Mouse (Mus musculus) layer of hippocampus, adult 8-10 months (tissue): ENCODE results near the gene Smim4. TPM values are rescaled to one million over a fixed set of nuclear protein-coding genes. Genes with fewer than 3 reads are reported as not detected.

Experiments
- DNase-seq, 2 experiments: peaks; one replicate each; pipeline ENCODE4 v3.0.0; 2022; ENCODE audit warnings: low spot score in 2 of 2
- total RNA-seq, 4 experiments: library from RNA; stranded (reverse); gene quantifications; 2 replicates each; pipeline ENCODE4 v1.2.4; 2022

Gene Smim4
- total RNA-seq, 4 experiments from 2014 or later = 19.5 to 43.1 (median 26.7) TPM

GRCm38 (mm10) chr14:31125106-31126075 lies 3.4 kb downstream of the Smim4 start:
- DNase-seq = no peak

- no peak for DNase-seq
These were observed 13.2 kb downstream of the Smim4 start for GRCm38 (mm10) chr14:31115522-31115921.

- DNase-seq = no peak
These were observed 14.7 kb downstream of the Smim4 start for GRCm38 (mm10) chr14:31114011-31114410.

- DNase-seq = no peak
These were observed 16.6 kb downstream of the Smim4 start for GRCm38 (mm10) chr14:31112187-31112586.

- no peak for DNase-seq
These were observed 18.1 kb downstream of the Smim4 start for GRCm38 (mm10) chr14:31110613-31111012.

- no peak for DNase-seq
These were observed 23.6 kb downstream of the Smim4 start for GRCm38 (mm10) chr14:31105156-31105555.

- no peak for DNase-seq
These were observed 38.8 kb downstream of the Smim4 start for GRCm38 (mm10) chr14:31089918-31090317.

- no peak for DNase-seq
These were observed 40.2 kb downstream of the Smim4 start for GRCm38 (mm10) chr14:31088515-31088914.

- no peak for DNase-seq
These were observed 41.3 kb downstream of the Smim4 start for GRCm38 (mm10) chr14:31087433-31087832.

- no peak for DNase-seq
These were observed 47.6 kb downstream of the Smim4 start for GRCm38 (mm10) chr14:31081147-31081546.

GRCm38 (mm10) chr14:31079313-31080028 lies 49.3 kb downstream of the Smim4 start:
- DNase-seq = no peak

- DNase-seq = no peak
These were observed 50.1 kb downstream of the Smim4 start for GRCm38 (mm10) chr14:31078597-31079208.

- DNase-seq = no peak
These were observed 59.5 kb downstream of the Smim4 start for GRCm38 (mm10) chr14:31069086-31069733.

GRCm38 (mm10) chr14:31062277-31062676 lies 66.5 kb downstream of the Smim4 start:
- no peak for DNase-seq

- no peak for DNase-seq
These were observed 82.9 kb downstream of the Smim4 start for GRCm38 (mm10) chr14:31045817-31046216.

- no peak for DNase-seq
These were observed 83.5 kb downstream of the Smim4 start for GRCm38 (mm10) chr14:31045296-31045695.

Other genes starting within 250 kb of the Smim4 start
- gene Mustn1, start 249.8 kb downstream of the Smim4 start, total RNA-seq = 1 to 10 TPM; 1.3 to 3.1 (median 1.8) TPM
- under 1 TPM in 1 of 4 experiments, not detected in 3; 0.25 TPM for gene Itih4, start 242.5 kb downstream of the Smim4 start, total RNA-seq
- gene Itih3, start 205.2 kb downstream of the Smim4 start, total RNA-seq = 10 to 100 TPM; 28.0 to 46.6 (median 34.7) TPM
- gene Itih1, start 185.7 kb downstream of the Smim4 start, total RNA-seq = not detected
- 10 to 100 TPM; 18.8 to 21.9 (median 20.0) TPM for gene Nek4, start 177.6 kb downstream of the Smim4 start, total RNA-seq
- 10 to 100 TPM; 41.3 to 55.0 (median 48.5) TPM for gene Glt8d1, start 127.6 kb downstream of the Smim4 start, total RNA-seq
- 100 to 1,000 TPM; 150 to 171 (median 167) TPM for gene Spcs1, start 127.3 kb downstream of the Smim4 start, total RNA-seq
- 10 to 100 TPM; 51.8 to 69.0 (median 60.3) TPM for gene Pbrm1, start 109.8 kb downstream of the Smim4 start, total RNA-seq
- 10 to 100 TPM; 40.3 to 53.7 (median 51.7) TPM for gene Gnl3, start 109.8 kb downstream of the Smim4 start, total RNA-seq
- gene Nt5dc2, start 2.1 kb upstream of the Smim4 start, total RNA-seq = 1 to 10 TPM; 5.9 to 8.8 (median 7.8) TPM
- gene Stab1, start 39.7 kb upstream of the Smim4 start, total RNA-seq = 10 to 100 TPM; 17.6 to 27.0 (median 25.1) TPM
- gene Tnnc1, start 79.4 kb upstream of the Smim4 start, total RNA-seq = 1 to 10 TPM; 2.3 to 3.7 (median 2.9) TPM
- gene Nisch, start 88.0 kb upstream of the Smim4 start, total RNA-seq = 100 to 1,000 TPM; 432 to 530 (median 469) TPM
- gene Sema3g, start 88.9 kb upstream of the Smim4 start, total RNA-seq = 1 to 10 TPM; 4.7 to 5.9 (median 5.6) TPM
- gene Phf7, start 122.4 kb upstream of the Smim4 start, total RNA-seq = 1 to 10 TPM; 4.5 to 5.4 (median 4.9) TPM
- 100 to 1,000 TPM; 118 to 138 (median 130) TPM for gene Bap1, start 122.5 kb upstream of the Smim4 start, total RNA-seq
- 1 to 10 TPM; 4.4 to 6.4 (median 5.9) TPM for gene Dnah1, start 194.9 kb upstream of the Smim4 start, total RNA-seq
- gene Capn7, start 207.7 kb upstream of the Smim4 start, total RNA-seq = 10 to 100 TPM; 34.9 to 44.0 (median 40.9) TPM